Mouse (Mus musculus) neural tube, embryonic 14.5 days (tissue): ENCODE data around the gene Nat8f1. TPM values are rescaled to one million over a fixed set of nuclear protein-coding genes. Genes with fewer than 3 reads are reported as not detected.
A peak's percentile ranks its signal among the peaks of the same experiment; 100 is the strongest.
"Not testable (repeated sequence)": the region's sequence is repeated elsewhere in the genome, so short reads cannot be mapped to it uniquely, and the experiment has no call there.

Source experiments
- ATAC-seq: fragments of 200-750 bp; cut with Nextera tagmentation; 2 replicates; pipeline ENCODE4 v1.8.0; 2017; ENCODE audit warnings: low read depth, mild to moderate bottlenecking, moderate TSS enrichment, moderate library complexity
- H3K27ac ChIP-seq: fragments of 300-500 bp; sonication (generic); 2 replicates; pipeline ENCODE4 v1.5.1; 2014; ENCODE audit warnings: low read depth, mild to moderate bottlenecking, control low read depth, low read length, moderate library complexity, mixed read lengths
- H3K27me3 ChIP-seq: fragments of 300-500 bp; sonication (generic); 2 replicates; pipeline ENCODE4 v1.6.1; 2014; ENCODE audit warnings: low read length; ENCODE audit not compliant: control insufficient read depth, insufficient read depth
- H3K36me3 ChIP-seq: fragments of 300-500 bp; sonication (generic); 2 replicates; pipeline ENCODE4 v1.6.1; 2014; ENCODE audit warnings: low read length, mixed read lengths; ENCODE audit not compliant: control insufficient read depth, insufficient read depth
- H3K4me1 ChIP-seq: fragments of 300-500 bp; sonication (generic); 2 replicates; pipeline ENCODE4 v1.6.1; 2014; ENCODE audit warnings: low read length; ENCODE audit not compliant: control insufficient read depth, insufficient read depth
- H3K4me2 ChIP-seq: fragments of 300-500 bp; sonication (generic); 2 replicates; pipeline ENCODE4 v1.6.1; 2014; ENCODE audit warnings: mild to moderate bottlenecking, low read depth, low read length, control low read depth
- H3K4me3 ChIP-seq: fragments of 300-500 bp; sonication (generic); 2 replicates; pipeline ENCODE4 v1.5.1; 2014; ENCODE audit warnings: low read depth, low read length, control low read depth, mixed read lengths
- H3K9ac ChIP-seq: fragments of 300-500 bp; sonication (generic); replicated peaks from 2 replicates; pipeline ENCODE4 v1.6.1; 2014; ENCODE audit warnings: low read depth, mild to moderate bottlenecking, control low read depth, low read length, mixed read lengths
- H3K9me3 ChIP-seq: fragments of 300-500 bp; sonication (generic); 2 replicates; pipeline ENCODE4 v1.6.1; 2016; ENCODE audit warnings: low read length; ENCODE audit not compliant: control insufficient read depth
- WGBS: fragments of 180-500 bp; shearing (Covaris S2); extraction: QIAGEN DNeasy Blood & Tissue Kit; methylation state at CpG from one replicate; pipeline ENCODE4 v1.1.7; 2014; 5-methylcytosine and 5-hydroxymethylcytosine counted together
- polyA plus RNA-seq: library from polyadenylated mRNA; unstranded; fragments of >200 nt; fragmentation: Nextera tagmentation; extraction: Ambion mirVana; gene quantifications from 2 replicates; pipeline ENCODE4 v1.2.1, GENCODE M21; 2014

The Nat8f1 gene
- 14.1 and 18.1 TPM in 2 replicates for polyA plus RNA-seq

GRCm38 (mm10) chr6:85915539-85916513, at the start of gene Nat8f1:
Gene Nat8f1, minus strand, starts transcription at chr6:85915687.
- ATAC-seq, result peak; percentile 97
- Histone ChIP-seq H3K4me2 (peak within 1 kb of the TSS; percentile 75), H3K9ac (peak within 1 kb of the TSS; percentile 67), H3K4me3 (peak within 1 kb of the TSS; percentile 47), H3K27ac (peak within 1 kb of the TSS; percentile 78)
- H3K4me1 ChIP-seq, H3K27me3 ChIP-seq, H3K36me3 ChIP-seq, H3K9me3 ChIP-seq: not testable (repeated sequence)
- under 1% methylated on average over 55 of the region's 61 CpGs for WGBS

- peak within 1 kb of the TSS; percentile 76 for H3K4me2 ChIP-seq
- WGBS, result under 1% methylated on average over 65 of the region's 70 CpGs
- H3K9ac ChIP-seq, result peak within 1 kb of the TSS; percentile 90
- ATAC-seq, result peak; percentile 98
- H3K4me3 ChIP-seq, result peak within 1 kb of the TSS; percentile 87
- H3K27ac ChIP-seq, result peak within 1 kb of the TSS; percentile 95
- H3K36me3 ChIP-seq, result peaks cover 4% of the 10 kb centered on the region; the same call in 1 of the 2 replicates
- H3K4me1 ChIP-seq, result peaks cover 13% of the 10 kb centered on the region
- no peaks in the 10 kb centered on the region for H3K27me3 ChIP-seq
- H3K9me3 ChIP-seq, result no peaks in the 10 kb centered on the region
Measured at GRCm38 (mm10) chr6:85961101-85962091, 45.9 kb upstream of the Nat8f1 start, which contains the start of gene Dusp11. Gene Dusp11, minus strand, starts transcription at chr6:85961667.

GRCm38 (mm10) chr6:85957581-85957980, 42.1 kb upstream of the Nat8f1 start:
- Histone ChIP-seq H3K4me2 (no peak overlapping the region), H3K4me1 (peaks cover 13% of the 10 kb centered on the region), H3K27me3 (no peaks in the 10 kb centered on the region), H3K9me3 (no peaks in the 10 kb centered on the region), H3K36me3 (peaks cover 34% of the 10 kb centered on the region), H3K27ac (no peak overlapping the region), H3K9ac (no peak overlapping the region), H3K4me3 (no peak overlapping the region)
- WGBS, result 95% methylated on average over 3 of the region's 3 CpGs
- ATAC-seq, result no peak

DNA sequence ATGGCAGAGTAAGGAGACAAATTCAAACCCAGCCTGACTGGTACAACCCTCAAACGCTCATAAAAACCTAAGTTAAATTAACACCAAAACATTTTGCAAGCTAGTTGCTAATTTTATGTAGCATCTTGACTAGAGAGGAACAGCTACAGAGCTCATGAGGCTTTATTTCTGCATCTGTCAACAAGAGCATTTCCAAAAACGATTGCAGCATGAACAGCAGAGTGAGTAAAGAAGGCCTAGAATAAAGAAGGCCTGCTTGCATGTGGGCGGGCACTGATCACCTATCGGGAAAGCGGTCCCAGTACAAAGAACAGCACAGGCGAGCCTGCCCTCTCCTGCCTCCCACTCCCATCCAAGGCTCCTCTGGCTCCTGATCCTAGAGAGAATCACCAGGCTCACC, 33.1 kb upstream of the Nat8f1 start:
- ATAC-seq, result no peak
- no peaks in the 10 kb centered on the region for H3K27me3 ChIP-seq
- 88% methylated on average over 6 of the region's 6 CpGs for WGBS
- no peaks in the 10 kb centered on the region for H3K9me3 ChIP-seq
- H3K4me1 ChIP-seq, result no peaks in the 10 kb centered on the region
- H3K27ac ChIP-seq, result no peak overlapping the region
- H3K36me3 ChIP-seq, result peaks cover 67% of the 10 kb centered on the region
- no peak overlapping the region for H3K9ac ChIP-seq
- H3K4me3 ChIP-seq, result no peak overlapping the region
- no peak overlapping the region for H3K4me2 ChIP-seq

- Histone ChIP-seq H3K27me3 (no peaks in the 10 kb centered on the region), H3K9me3 (no peaks in the 10 kb centered on the region), H3K4me1 (no peaks in the 10 kb centered on the region), H3K4me3 (no peak overlapping the region), H3K27ac (no peak overlapping the region), H3K9ac (no peak overlapping the region), H3K36me3 (peaks cover 33% of the 10 kb centered on the region; the same call in 1 of the 2 replicates), H3K4me2 (no peak overlapping the region)
- ATAC-seq, result no peak
- WGBS, result 100% methylated on average over 3 of the region's 3 CpGs
Measured at GRCm38 (mm10) chr6:85942469-85942868, 27.0 kb upstream of the Nat8f1 start.

GRCm38 (mm10) chr6:85938701-85939100, 23.2 kb upstream of the Nat8f1 start:
- Histone ChIP-seq H3K27ac (no peak overlapping the region), H3K9ac (no peak overlapping the region), H3K36me3 (peaks cover 8% of the 10 kb centered on the region; the same call in 1 of the 2 replicates), H3K4me3 (no peak overlapping the region), H3K4me1 (no peaks in the 10 kb centered on the region), H3K9me3 (no peaks in the 10 kb centered on the region), H3K4me2 (no peak overlapping the region), H3K27me3 (no peaks in the 10 kb centered on the region)
- no peak for ATAC-seq
- whole genome bisulfite sequencing, result 86% methylated on average over 10 of the region's 10 CpGs

DNA sequence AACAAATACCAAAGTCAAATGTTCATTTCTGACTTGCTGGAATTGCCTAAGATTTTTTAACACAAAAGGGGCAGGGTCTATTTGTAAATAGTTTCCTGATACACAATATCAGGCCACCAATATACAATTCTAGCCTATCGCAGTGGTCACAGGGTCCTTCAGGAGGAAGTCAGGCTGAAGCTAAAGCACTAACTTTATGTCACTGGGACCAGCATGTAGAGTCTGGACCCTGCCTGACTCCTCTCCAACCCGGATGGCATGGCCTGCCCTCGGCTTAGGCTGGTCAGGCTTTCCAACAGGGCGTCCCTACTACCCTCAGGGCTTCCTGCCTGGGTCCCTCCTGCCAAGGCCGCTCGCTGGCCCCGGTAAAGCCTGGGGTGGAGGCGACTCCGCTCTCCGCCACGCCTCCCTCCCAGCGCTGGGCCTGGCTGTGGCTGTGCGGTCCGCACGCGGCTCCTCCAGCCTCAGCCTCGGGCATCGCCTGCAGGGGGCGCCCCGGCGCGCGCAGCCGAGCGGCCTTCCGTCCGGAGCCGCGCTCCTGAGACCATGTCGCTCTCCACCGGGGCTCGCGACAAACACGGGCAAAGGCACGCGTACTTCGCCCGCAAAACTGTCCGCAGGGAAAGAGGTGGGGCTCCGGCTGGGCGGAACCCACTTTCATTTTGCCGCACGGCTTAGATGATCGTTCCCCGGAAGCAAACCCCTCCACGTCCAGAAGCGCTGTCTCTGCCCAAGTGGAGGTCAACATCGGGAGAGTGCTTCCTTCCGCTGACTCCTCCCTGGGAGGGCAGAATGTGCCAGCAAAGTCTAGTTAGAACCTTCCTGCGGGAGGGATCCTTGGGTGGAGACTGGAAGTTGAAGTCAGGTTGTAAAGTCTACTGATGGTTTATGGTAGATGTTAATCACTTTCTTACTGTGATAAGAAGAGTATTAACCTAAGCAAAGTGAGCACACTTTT, 21.3 kb upstream of the Nat8f1 start:
- Histone ChIP-seq H3K4me3 (peak overlapping the region; percentile 41), H3K9ac (peak overlapping the region; percentile 51), H3K4me2 (peak overlapping the region; percentile 52)
- H3K4me1 ChIP-seq, H3K27ac ChIP-seq, H3K9me3 ChIP-seq, H3K36me3 ChIP-seq, H3K27me3 ChIP-seq: not testable (repeated sequence)
- WGBS, result 2% methylated on average over 42 of the region's 50 CpGs
- peak; percentile 95 for ATAC-seq

DNA sequence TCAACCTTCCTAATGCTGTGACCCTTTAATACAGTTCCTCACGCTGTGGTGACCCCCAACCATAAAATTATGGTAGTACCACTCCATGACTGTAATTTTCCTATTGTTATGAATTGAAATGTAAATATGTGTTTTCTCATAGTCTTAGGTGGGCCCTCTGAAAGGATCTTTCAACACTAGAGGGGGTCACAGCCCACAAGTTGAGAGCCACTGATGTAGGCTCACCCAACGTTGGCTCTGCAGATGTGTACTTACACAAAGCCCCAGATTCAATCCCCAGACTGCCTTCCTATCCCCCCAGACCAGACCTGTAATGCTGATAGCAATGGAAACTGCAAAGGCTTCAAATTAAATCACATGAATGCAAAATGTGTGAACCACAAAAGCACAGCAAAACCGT, 20.2 kb upstream of the Nat8f1 start:
- no peak overlapping the region for H3K4me3 ChIP-seq
- H3K36me3 ChIP-seq, result no peaks in the 10 kb centered on the region; the same call in 1 of the 2 replicates
- H3K4me2 ChIP-seq, result no peak overlapping the region
- no peaks in the 10 kb centered on the region for H3K9me3 ChIP-seq
- no peaks in the 10 kb centered on the region for H3K27me3 ChIP-seq
- ATAC-seq, result no peak
- H3K4me1 ChIP-seq, result no peaks in the 10 kb centered on the region
- WGBS, result 68% methylated on average over 3 of the region's 3 CpGs
- no peak overlapping the region for H3K27ac ChIP-seq
- H3K9ac ChIP-seq, result no peak overlapping the region
